Mouse (Mus musculus): ENCODE data around the gene Ndufv1. TPM values are rescaled to one million over a fixed set of nuclear protein-coding genes. Genes with fewer than 3 reads are reported as not detected.

Ndufv1 gene
- total and polyA plus RNA-seq, 3 experiments = 84.1 to 338 (median 191) TPM

DNA sequence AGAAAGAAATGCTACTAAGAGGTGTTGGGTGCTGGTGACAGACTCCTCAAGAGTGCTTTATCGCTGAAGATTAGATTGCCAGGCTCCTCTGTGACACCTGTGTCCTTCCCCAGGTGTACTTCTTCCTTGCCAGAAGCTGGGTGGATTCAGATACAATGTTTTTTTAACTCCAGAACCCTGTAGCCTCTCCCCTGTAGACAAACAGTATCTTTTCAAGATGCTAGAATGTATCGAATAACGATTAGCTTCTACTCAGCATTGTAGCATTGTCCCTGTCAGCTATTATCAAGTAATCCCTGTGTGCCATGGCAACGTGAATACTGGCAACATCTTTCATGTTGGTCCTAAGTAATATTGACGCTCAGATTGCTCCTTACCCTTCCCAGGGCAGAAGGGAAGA is 21.1 kb upstream of the Ndufv1 start:
- Histone ChIP-seq H3K9me3 (replicated peaks) (no peaks in the 10 kb centered on the region), H3K27me3 (ENCODE audit: insufficient read depth, low read length) (no peaks in the 10 kb centered on the region), H3K4me1 (ENCODE audit: insufficient read depth, low read depth, low read length) (peaks cover 10% of the 10 kb centered on the region; the same call in 1 of the 2 replicates), H3K4me3 (ENCODE audit: low read depth, low read length) (no peak overlapping the region), H3K36me3 (replicated peaks) (peaks cover 12% of the 10 kb centered on the region)
- ATAC-seq (ENCODE audit: extremely low read depth, insufficient number of reproducible peaks, low FRiP score, poor library complexity, severe bottlenecking) = no peak
- TF ChIP-seq GATA1 (IDR thresholded peaks at IDR 0.05; ENCODE audit: borderline replicate concordance, low read length) = no peak
- TF ChIP-seq POLR2AphosphoS5 (IDR thresholded peaks at IDR 0.05; ENCODE audit: insufficient replicate concordance, low read depth, low read length) = no peak
- no peak for TF ChIP-seq CTCF (IDR thresholded peaks at IDR 0.05; ENCODE audit: low read depth, low read length)
- TF ChIP-seq GATA2 (IDR thresholded peaks at IDR 0.05; ENCODE audit: borderline replicate concordance, low read depth, low read length) = no peak
- no peak for TF ChIP-seq TAL1 (conservative IDR thresholded peaks at IDR 0.05; ENCODE audit: low read depth, low read length)
- DNase-seq (ENCODE audit: low spot score) = no peak

DNA sequence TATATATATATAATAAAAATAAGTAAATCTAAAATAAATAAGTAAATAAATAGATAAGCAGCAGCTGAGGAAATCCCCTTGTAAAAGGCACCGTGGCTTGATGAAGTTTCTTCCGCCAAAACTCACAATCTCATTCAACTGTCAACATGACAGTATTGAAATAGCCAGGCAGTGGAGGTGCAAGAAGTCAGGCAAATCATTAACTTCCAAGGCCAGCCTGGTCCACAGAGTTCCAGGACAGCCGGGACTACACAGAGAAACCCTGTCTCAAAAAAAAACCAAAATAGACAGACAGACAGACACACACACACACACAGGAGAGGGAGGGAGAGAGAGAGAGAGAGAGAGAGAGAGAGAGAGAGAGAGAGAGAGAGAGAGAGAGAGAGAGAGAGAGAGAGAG is 20.7 kb upstream of the Ndufv1 start:
- no peak for ATAC-seq (ENCODE audit: extremely low read depth, insufficient number of reproducible peaks, low FRiP score, poor library complexity, severe bottlenecking)
- no peaks in the 10 kb centered on the region for H3K9me3 ChIP-seq (replicated peaks)
- TF ChIP-seq GATA1 (IDR thresholded peaks at IDR 0.05; ENCODE audit: borderline replicate concordance, low read length) = no peak
- TF ChIP-seq TAL1 (conservative IDR thresholded peaks at IDR 0.05; ENCODE audit: low read depth, low read length) = no peak
- TF ChIP-seq CTCF (IDR thresholded peaks at IDR 0.05; ENCODE audit: low read depth, low read length) = no peak
- no peak for TF ChIP-seq POLR2AphosphoS5 (IDR thresholded peaks at IDR 0.05; ENCODE audit: insufficient replicate concordance, low read depth, low read length)
- TF ChIP-seq GATA2 (IDR thresholded peaks at IDR 0.05; ENCODE audit: borderline replicate concordance, low read depth, low read length) = no peak
- H3K36me3 ChIP-seq (replicated peaks) = peaks cover 12% of the 10 kb centered on the region
- no peaks in the 10 kb centered on the region for H3K27me3 ChIP-seq (ENCODE audit: insufficient read depth, low read length)
- peaks cover 10% of the 10 kb centered on the region; the same call in 1 of the 2 replicates for H3K4me1 ChIP-seq (ENCODE audit: insufficient read depth, low read depth, low read length)
- DNase-seq (ENCODE audit: low spot score) = no peak
- no peak overlapping the region for H3K4me3 ChIP-seq (ENCODE audit: low read depth, low read length)

DNA sequence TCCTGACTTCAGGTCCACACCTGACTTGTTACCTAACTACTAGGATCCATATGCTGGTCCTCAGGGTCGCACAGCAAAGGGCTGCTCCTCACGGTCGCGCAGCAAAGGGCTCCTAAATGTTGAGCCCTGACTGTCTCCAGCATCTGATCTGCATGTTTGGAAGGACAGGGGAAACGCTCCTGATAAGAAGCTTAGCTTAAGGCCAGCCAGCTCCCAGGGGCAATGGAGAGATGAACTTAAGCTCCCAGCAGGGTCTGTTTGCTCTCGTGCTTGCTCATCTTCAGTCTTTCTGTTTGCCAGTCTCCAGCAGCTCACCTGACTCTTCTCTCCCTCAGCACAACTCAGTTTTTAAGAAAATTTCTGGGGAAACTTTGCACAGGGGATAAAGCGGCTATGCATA is 20.1 kb upstream of the Ndufv1 start:
- ATAC-seq (ENCODE audit: extremely low read depth, insufficient number of reproducible peaks, low FRiP score, poor library complexity, severe bottlenecking) = no peak
- Histone ChIP-seq H3K4me3 (ENCODE audit: low read depth, low read length) (no peak overlapping the region), H3K9me3 (replicated peaks) (no peaks in the 10 kb centered on the region), H3K36me3 (replicated peaks) (peaks cover 12% of the 10 kb centered on the region), H3K4me1 (ENCODE audit: insufficient read depth, low read depth, low read length) (peaks cover 10% of the 10 kb centered on the region; the same call in 1 of the 2 replicates), H3K27me3 (ENCODE audit: insufficient read depth, low read length) (no peaks in the 10 kb centered on the region)
- no peak for DNase-seq (ENCODE audit: low spot score)
- TF ChIP-seq POLR2AphosphoS5 (IDR thresholded peaks at IDR 0.05; ENCODE audit: insufficient replicate concordance, low read depth, low read length) = no peak
- TF ChIP-seq GATA2 (IDR thresholded peaks at IDR 0.05; ENCODE audit: borderline replicate concordance, low read depth, low read length) = no peak
- TF ChIP-seq GATA1 (IDR thresholded peaks at IDR 0.05; ENCODE audit: borderline replicate concordance, low read length) = no peak
- no peak for TF ChIP-seq CTCF (IDR thresholded peaks at IDR 0.05; ENCODE audit: low read depth, low read length)
- no peak for TF ChIP-seq TAL1 (conservative IDR thresholded peaks at IDR 0.05; ENCODE audit: low read depth, low read length)

DNA sequence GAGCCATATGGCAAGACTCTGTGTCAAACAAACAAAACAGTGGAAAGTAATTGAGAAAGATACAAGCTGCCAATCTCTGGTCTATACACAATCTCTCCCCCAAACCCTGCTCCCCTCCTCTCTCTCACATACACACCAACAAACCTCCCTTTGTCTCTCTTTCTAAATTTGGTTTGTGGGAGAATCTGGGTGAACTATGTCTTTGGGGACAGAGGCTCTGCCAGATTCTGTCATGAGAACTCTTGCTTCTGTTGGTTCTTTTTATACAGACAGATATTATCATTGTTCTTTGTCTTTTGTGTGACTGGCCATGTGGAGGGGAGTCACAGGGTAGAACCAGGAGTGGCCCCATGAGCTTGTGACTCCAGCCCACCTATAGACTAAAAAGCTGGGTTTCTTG is 15.0 kb upstream of the Ndufv1 start:
- H3K27me3 ChIP-seq (ENCODE audit: insufficient read depth, low read length) = 0 out of 2 replicates have a peak, but pooled peaks cover 3% of the 10 kb centered on the region
- TF ChIP-seq POLR2AphosphoS5 (IDR thresholded peaks at IDR 0.05; ENCODE audit: insufficient replicate concordance, low read depth, low read length) (no peak), GATA2 (IDR thresholded peaks at IDR 0.05; ENCODE audit: borderline replicate concordance, low read depth, low read length) (no peak), CTCF (IDR thresholded peaks at IDR 0.05; ENCODE audit: low read depth, low read length) (no peak), TAL1 (conservative IDR thresholded peaks at IDR 0.05; ENCODE audit: low read depth, low read length) (no peak), GATA1 (IDR thresholded peaks at IDR 0.05; ENCODE audit: borderline replicate concordance, low read length) (no peak)
- ATAC-seq (ENCODE audit: extremely low read depth, insufficient number of reproducible peaks, low FRiP score, poor library complexity, severe bottlenecking) (no peak), DNase-seq (ENCODE audit: low spot score) (no peak)
- H3K9me3 ChIP-seq (replicated peaks) = peaks cover 9% of the 10 kb centered on the region
- no peaks in the 10 kb centered on the region for H3K4me1 ChIP-seq (ENCODE audit: insufficient read depth, low read depth, low read length)
- no peaks in the 10 kb centered on the region for H3K36me3 ChIP-seq (replicated peaks)
- no peak overlapping the region for H3K4me3 ChIP-seq (ENCODE audit: low read depth, low read length)

DNA sequence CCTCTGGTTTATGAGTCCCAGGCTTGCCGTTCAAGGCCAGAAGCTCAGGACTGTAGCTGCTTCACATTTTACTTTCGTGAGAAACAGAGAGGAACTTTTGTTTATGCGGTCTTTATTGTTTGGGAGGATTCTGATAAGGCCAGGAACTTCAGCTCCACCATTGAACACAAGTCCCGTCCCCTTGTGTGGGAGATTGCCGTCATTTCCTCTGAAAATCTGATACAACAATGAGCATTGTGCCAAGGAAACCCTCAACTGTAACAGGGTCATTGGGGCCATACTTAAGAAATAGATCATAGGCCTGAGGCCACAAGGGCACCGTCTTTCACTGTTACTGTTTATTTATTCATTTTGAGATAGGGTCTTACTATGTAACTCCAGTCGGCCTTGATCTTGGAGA is 10.6 kb upstream of the Ndufv1 start:
- peaks cover 7% of the 10 kb centered on the region; the same call in 1 of the 2 replicates for H3K4me1 ChIP-seq (ENCODE audit: insufficient read depth, low read depth, low read length)
- no peak overlapping the region for H3K4me3 ChIP-seq (ENCODE audit: low read depth, low read length)
- H3K9me3 ChIP-seq (replicated peaks) = peaks cover 9% of the 10 kb centered on the region
- H3K36me3 ChIP-seq (replicated peaks) = no peaks in the 10 kb centered on the region
- no peak for ATAC-seq (ENCODE audit: extremely low read depth, insufficient number of reproducible peaks, low FRiP score, poor library complexity, severe bottlenecking)
- DNase-seq (ENCODE audit: low spot score) = no peak
- TF ChIP-seq POLR2AphosphoS5 (IDR thresholded peaks at IDR 0.05; ENCODE audit: insufficient replicate concordance, low read depth, low read length) (no peak), GATA2 (IDR thresholded peaks at IDR 0.05; ENCODE audit: borderline replicate concordance, low read depth, low read length) (no peak)
- H3K27me3 ChIP-seq (ENCODE audit: insufficient read depth, low read length) = 0 out of 2 replicates have a peak, but pooled peaks cover 9% of the 10 kb centered on the region

DNA sequence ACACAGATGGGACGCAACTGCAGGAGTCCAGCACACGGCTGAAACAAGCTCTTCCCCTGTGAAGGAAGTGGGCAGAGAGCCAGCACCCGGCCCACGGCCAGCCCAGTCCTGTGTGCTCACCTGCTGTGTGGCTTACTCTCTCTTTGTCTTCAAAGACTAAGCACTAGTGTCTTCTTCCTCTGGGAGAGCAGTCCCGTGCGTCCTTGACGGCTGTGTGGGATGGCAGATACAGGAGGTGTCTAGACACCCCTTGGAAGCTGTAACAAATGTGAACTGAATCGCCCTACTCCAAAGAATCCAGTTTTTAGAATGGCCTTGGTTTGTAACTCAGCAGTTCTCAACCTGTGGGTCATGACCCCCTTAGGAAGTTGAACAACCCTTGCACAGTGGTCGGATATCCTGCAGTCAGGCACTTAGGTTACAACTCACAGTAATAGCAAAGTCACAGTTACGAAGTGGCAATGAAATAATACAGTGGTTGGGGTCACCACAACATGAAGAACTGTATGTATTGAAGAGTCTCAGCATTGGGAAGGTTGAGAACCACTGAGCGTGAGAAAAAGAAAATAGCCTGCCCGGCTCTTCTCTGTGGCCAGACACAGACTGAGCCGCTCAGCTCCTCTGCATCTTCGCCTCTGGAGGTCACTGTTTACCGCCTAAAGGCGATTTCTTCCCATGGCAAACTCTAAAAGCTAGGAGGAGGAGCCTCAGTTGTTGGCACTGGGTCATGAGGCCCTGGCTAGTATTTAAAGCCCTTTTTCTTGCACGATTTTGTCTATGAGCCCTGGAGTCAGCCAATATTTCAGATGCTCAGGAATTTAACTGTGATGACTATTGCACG is 6.4 kb upstream of the Ndufv1 start:
- H3K9me3 ChIP-seq (replicated peaks) = no peaks in the 10 kb centered on the region
- peaks cover 20% of the 10 kb centered on the region for H3K4me1 ChIP-seq (ENCODE audit: insufficient read depth, low read depth, low read length)
- no peak overlapping the region for H3K4me3 ChIP-seq (ENCODE audit: low read depth, low read length)
- DNase-seq (ENCODE audit: low spot score) = peak; percentile 47
- ATAC-seq (ENCODE audit: extremely low read depth, insufficient number of reproducible peaks, low FRiP score, poor library complexity, severe bottlenecking) = no peak
- H3K36me3 ChIP-seq (replicated peaks) = no peaks in the 10 kb centered on the region
- peak; percentile 5; the same call in 1 of the 2 replicates for TF ChIP-seq CTCF (IDR thresholded peaks at IDR 0.05; ENCODE audit: low read depth, low read length)
- no peak for TF ChIP-seq GATA2 (IDR thresholded peaks at IDR 0.05; ENCODE audit: borderline replicate concordance, low read depth, low read length)
- 0 out of 2 replicates have a peak, but pooled peaks cover 6% of the 10 kb centered on the region for H3K27me3 ChIP-seq (ENCODE audit: insufficient read depth, low read length)
